Mouse (Mus musculus): Measurements from ENCODE around the gene Olfr1349. TPM values are rescaled to one million over a fixed set of nuclear protein-coding genes. Genes with fewer than 3 reads are reported as not detected.
"Not testable (repeated sequence)": the region's sequence is repeated elsewhere in the genome, so short reads cannot be mapped to it uniquely, and the experiment has no call there.

The Olfr1349 gene
- polyA plus RNA-seq (2015; fragmentation: Nextera tagmentation; extraction: Ambion mirVana): not detected in 2 replicates

DNA sequence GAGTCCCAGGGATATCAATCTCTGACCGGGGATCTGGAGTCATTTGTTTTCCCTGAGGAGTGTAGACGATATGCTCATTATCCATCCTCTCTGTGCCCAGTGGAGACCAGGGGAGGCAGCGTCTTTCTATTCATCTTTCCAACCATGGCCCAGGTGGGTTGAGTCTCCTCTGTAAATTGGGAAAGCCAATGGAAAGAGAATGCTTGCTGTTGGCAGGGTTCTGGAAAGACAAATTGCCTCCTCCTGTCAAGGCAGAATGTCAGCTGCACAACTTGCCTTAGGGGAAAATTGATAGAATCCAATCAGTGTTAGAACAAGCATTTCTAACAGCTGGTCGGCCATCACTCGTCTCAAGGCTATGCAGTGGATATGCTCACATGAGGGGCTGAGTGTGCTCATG is at the start of gene Olfr1349:
Gene Olfr1349, minus strand, starts transcription at position 101 of the 400 bp plus-strand sequence.
- Histone ChIP-seq H3K27me3 (no peaks in the 10 kb centered on the region), H3K4me2 (no peak within 1 kb of the TSS), H3K4me3 (no peak within 1 kb of the TSS), H3K36me3 (no peaks in the 10 kb centered on the region), H3K9ac (no peak within 1 kb of the TSS), H3K27ac (no peak within 1 kb of the TSS), H3K9me3 (replicated peaks) (no peaks in the 10 kb centered on the region; the same call in 1 of the 2 replicates), H3K4me1 (replicated peaks) (no peaks in the 10 kb centered on the region)
- ATAC-seq (replicated peaks; ENCODE audit: insufficient number of reproducible peaks, insufficient read depth, low FRiP score, low read depth): no peak
- 68% methylated on average over 5 of the region's 5 CpGs for WGBS

DNA sequence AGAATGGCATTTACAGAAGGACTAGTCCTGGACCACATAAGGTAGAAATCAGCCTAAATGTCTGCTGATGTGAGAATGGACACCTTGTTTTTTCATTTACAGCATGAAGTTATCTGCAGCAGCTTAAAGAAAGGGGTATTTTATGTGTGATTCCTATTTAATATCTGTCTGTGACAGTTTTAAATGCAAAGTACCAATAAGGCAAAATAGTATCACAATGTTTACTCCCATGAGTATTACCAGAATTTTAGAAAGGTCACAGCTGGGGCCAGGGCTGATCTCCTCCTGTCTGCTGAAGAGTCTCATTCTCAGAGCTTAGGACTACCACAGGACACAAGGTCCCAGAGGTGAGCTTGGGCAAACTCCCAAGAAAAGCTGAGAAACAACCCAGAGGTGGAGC is 41.8 kb upstream of the Olfr1349 start, which contains the start of gene Olfr1350:
Gene Olfr1350, plus strand, starts transcription at position 301 of the 400 bp plus-strand sequence.
- Histone ChIP-seq H3K4me1 (replicated peaks) (no peaks in the 10 kb centered on the region), H3K36me3 (no peaks in the 10 kb centered on the region), H3K9ac (no peak within 1 kb of the TSS), H3K9me3 (replicated peaks) (no peaks in the 10 kb centered on the region), H3K4me2 (no peak within 1 kb of the TSS), H3K27ac (no peak within 1 kb of the TSS), H3K4me3 (no peak within 1 kb of the TSS), H3K27me3 (no peaks in the 10 kb centered on the region)
- ATAC-seq (replicated peaks; ENCODE audit: insufficient number of reproducible peaks, insufficient read depth, low FRiP score, low read depth): no peak

DNA sequence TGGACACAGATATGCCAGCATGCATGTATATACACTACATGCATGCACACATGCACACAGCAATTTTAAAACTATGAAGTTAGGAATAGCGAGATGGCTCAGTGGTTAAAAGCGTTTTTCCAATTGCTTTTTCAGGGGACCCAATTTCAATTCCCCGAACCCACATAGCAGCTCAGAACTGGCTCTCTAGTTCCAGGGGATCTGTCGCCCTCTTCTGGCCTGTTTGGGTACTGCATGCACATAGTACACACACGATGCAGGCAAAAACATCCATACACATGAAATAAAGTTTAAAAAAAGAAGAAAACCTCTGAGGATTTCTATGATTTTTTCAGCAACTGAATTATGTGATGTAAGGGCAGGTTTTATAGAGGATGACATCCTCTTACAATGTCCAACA is 3.4 kb upstream of the Olfr1349 start:
- 60% methylated on average over 5 of the region's 5 CpGs for WGBS

DNA sequence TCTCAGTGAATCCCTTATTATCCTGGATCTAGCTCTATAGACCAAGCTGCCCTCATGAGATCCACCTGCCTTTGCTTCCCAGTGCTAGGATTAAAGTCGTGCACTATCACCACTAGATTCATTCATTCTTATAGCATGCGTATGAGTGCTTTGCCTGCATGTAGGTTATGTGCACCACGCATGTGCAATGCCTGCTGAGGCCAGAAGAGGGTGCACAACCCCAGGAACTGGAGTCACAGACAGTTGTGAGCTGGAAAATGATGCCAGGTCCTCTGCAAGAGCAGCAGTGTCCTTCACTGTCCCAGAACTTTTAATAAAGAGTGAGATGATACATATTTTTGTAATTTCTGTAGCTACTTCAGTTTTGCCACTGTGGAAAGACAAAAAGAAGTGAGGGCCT is 2.3 kb upstream of the Olfr1349 start:
- 49% methylated on average over 3 of the region's 3 CpGs for WGBS
- Histone ChIP-seq H3K27me3 (no peaks in the 10 kb centered on the region), H3K27ac (no peak overlapping the region), H3K4me1 (replicated peaks) (no peaks in the 10 kb centered on the region), H3K9ac (no peak overlapping the region), H3K4me2 (no peak overlapping the region), H3K4me3 (no peak overlapping the region), H3K9me3 (replicated peaks) (no peaks in the 10 kb centered on the region; the same call in 1 of the 2 replicates), H3K36me3 (no peaks in the 10 kb centered on the region)
- ATAC-seq (replicated peaks; ENCODE audit: insufficient number of reproducible peaks, insufficient read depth, low FRiP score, low read depth): no peak

More for the DNA sequence above, 3.4 kb upstream of the Olfr1349 start:
- Histone ChIP-seq H3K9ac (no peak overlapping the region), H3K27me3 (no peaks in the 10 kb centered on the region), H3K4me1 (replicated peaks) (no peaks in the 10 kb centered on the region), H3K36me3 (no peaks in the 10 kb centered on the region), H3K4me2 (no peak overlapping the region), H3K4me3 (no peak overlapping the region), H3K9me3 (replicated peaks) (no peaks in the 10 kb centered on the region; the same call in 1 of the 2 replicates), H3K27ac (no peak overlapping the region)
- ATAC-seq (replicated peaks; ENCODE audit: insufficient number of reproducible peaks, insufficient read depth, low FRiP score, low read depth): no peak

DNA sequence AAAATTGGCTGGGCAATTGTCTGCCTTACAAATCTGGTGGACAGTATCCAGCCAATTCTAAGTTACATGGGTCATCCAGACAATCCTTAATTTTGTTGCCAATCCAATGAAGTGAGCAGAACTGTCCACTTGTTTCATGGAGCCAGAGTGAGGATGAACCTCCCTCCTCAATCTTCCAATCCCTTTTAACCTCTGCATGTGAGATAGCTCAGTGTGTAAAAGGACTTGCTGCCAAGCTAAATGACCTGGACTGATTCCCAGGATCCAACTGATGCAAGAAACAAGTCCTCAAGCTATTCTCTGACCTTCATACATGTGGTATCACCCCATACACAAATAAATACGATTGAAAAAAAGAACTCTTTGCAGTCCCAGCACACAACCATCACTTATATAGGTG is 1.1 kb downstream of the Olfr1349 start:
- Histone ChIP-seq H3K4me2 (no peak overlapping the region), H3K9ac (no peak overlapping the region), H3K4me1 (replicated peaks) (no peaks in the 10 kb centered on the region), H3K4me3 (no peak overlapping the region), H3K9me3 (replicated peaks) (no peaks in the 10 kb centered on the region; the same call in 1 of the 2 replicates), H3K27ac (no peak overlapping the region), H3K36me3 (no peaks in the 10 kb centered on the region), H3K27me3 (no peaks in the 10 kb centered on the region)
- 17% methylated on average over 1 of the region's 1 CpGs for WGBS
- no peak for ATAC-seq (replicated peaks; ENCODE audit: insufficient number of reproducible peaks, insufficient read depth, low FRiP score, low read depth)

DNA sequence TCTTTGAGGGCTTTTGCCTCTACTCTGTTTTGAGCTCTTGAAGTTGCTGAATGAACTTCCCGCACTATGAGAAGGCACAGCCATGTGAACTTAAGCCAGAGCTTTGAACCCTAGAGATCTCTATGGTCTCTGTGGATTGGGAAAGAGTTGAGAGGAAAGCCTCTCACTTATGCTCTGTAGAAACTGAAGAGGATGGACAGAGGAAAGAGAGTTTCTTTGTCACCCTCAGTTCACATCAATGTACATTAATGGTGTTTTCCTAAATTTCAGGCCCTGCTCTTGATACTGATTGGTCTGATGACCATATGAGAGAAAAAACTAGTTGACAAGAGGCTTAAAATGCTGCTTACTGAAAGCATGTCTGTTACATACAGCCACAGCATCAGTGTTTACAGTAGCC is 14.1 kb downstream of the Olfr1349 start, which contains the start of gene Olfr1348:
Gene Olfr1348, minus strand, starts transcription at position 101 of the 400 bp plus-strand sequence.
- Histone ChIP-seq H3K4me2 (no peak within 1 kb of the TSS), H3K4me3 (no peak within 1 kb of the TSS), H3K4me1 (replicated peaks) (no peaks in the 10 kb centered on the region), H3K27me3 (no peaks in the 10 kb centered on the region), H3K9me3 (replicated peaks) (peaks cover 2% of the 10 kb centered on the region; the same call in 1 of the 2 replicates), H3K9ac (no peak within 1 kb of the TSS), H3K36me3 (no peaks in the 10 kb centered on the region), H3K27ac (no peak within 1 kb of the TSS)
- WGBS: 89% methylated on average over 1 of the region's 1 CpGs
- no peak for ATAC-seq (replicated peaks; ENCODE audit: insufficient number of reproducible peaks, insufficient read depth, low FRiP score, low read depth)

DNA sequence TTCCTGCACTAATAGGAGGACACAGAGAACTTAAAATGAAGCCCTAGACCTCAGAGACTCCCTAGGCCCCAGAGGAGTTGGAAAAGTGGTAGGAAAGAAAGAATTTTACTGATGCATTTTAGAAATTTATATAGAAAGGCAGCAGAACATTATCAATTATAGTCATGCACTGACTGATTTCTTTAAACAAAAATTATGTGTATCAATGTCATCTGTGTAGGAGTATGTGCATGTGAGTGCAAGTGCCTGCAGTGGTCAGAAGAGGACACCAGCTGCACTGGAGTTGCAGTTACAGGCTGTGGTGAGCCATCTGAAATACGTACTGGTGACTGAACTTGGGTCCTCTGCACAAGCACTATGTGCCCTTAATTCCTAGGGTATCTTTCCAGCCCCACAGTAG is 23.1 kb downstream of the Olfr1349 start, which contains the start of gene Olfr1347:
Gene Olfr1347, minus strand, starts transcription at position 101 of the 400 bp plus-strand sequence.
- no peaks in the 10 kb centered on the region for H3K4me1 ChIP-seq (replicated peaks)
- no peak within 1 kb of the TSS for H3K4me2 ChIP-seq
- no peak within 1 kb of the TSS for H3K27ac ChIP-seq
- 41% methylated on average over 1 of the region's 1 CpGs for whole genome bisulfite sequencing
- no peak for ATAC-seq (replicated peaks; ENCODE audit: insufficient number of reproducible peaks, insufficient read depth, low FRiP score, low read depth)
- no peak within 1 kb of the TSS for H3K4me3 ChIP-seq
- H3K36me3 ChIP-seq: no peaks in the 10 kb centered on the region
- H3K27me3 ChIP-seq: no peaks in the 10 kb centered on the region
- peaks cover 3% of the 10 kb centered on the region; the same call in 1 of the 2 replicates for H3K9me3 ChIP-seq (replicated peaks)
- H3K9ac ChIP-seq: no peak within 1 kb of the TSS

DNA sequence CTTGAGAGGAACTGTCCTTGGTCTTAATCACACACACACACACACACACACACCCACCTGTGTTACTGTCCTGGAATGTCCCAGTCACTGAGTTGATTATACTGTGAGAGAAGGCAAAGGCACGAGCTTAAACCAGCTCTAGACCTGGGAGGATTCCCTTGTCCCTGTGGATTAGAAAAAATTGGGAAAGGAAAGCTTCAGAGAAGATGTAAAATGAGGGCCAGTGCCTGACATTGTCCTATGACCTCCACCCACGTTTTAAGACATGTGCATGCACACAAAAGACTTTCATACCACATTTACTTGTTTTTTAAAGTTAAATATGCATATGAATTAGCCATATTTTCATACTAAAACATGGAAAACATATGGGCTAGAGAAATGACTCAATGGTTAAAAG is 35.9 kb downstream of the Olfr1349 start, which contains the start of gene Olfr5:
Gene Olfr5, minus strand, starts transcription at position 101 of the 400 bp plus-strand sequence.
- H3K9me3 ChIP-seq (replicated peaks): no peaks in the 10 kb centered on the region
- H3K27me3 ChIP-seq: no peaks in the 10 kb centered on the region
- no peak within 1 kb of the TSS for H3K9ac ChIP-seq
- no peaks in the 10 kb centered on the region for H3K36me3 ChIP-seq
- H3K4me1 ChIP-seq (replicated peaks): no peaks in the 10 kb centered on the region
- no peak within 1 kb of the TSS for H3K4me2 ChIP-seq
- H3K4me3 ChIP-seq: no peak within 1 kb of the TSS
- ATAC-seq (replicated peaks; ENCODE audit: insufficient number of reproducible peaks, insufficient read depth, low FRiP score, low read depth): no peak
- WGBS: 21% methylated on average over 2 of the region's 2 CpGs
- H3K27ac ChIP-seq: no peak within 1 kb of the TSS

DNA sequence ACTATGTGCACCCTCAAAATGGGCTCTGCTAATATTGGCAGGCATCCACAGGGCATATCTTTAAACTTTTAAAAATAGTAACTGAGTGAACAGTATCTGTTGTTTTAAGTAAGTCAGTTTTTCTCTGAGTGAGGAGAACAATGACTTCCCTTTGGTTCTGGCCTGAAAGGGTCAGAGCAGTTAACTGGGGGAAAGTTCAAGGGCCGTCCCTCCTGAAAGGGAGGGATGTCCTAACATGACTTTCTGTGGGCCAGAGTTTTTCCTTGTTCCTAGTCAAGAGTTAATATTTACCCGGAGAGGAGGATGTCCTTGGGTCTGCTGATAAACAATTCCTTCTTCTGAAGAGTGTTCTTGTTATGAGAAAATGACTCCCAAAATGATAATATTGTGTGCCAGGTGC is 45.1 kb downstream of the Olfr1349 start:
- H3K27ac ChIP-seq; H3K27me3 ChIP-seq; H3K4me3 ChIP-seq; H3K9me3 ChIP-seq (replicated peaks); H3K4me2 ChIP-seq; H3K4me1 ChIP-seq (replicated peaks); ATAC-seq (replicated peaks; ENCODE audit: insufficient number of reproducible peaks, insufficient read depth, low FRiP score, low read depth); H3K9ac ChIP-seq; H3K36me3 ChIP-seq: not testable (repeated sequence)
- 59% methylated on average over 2 of the region's 2 CpGs for WGBS

DNA sequence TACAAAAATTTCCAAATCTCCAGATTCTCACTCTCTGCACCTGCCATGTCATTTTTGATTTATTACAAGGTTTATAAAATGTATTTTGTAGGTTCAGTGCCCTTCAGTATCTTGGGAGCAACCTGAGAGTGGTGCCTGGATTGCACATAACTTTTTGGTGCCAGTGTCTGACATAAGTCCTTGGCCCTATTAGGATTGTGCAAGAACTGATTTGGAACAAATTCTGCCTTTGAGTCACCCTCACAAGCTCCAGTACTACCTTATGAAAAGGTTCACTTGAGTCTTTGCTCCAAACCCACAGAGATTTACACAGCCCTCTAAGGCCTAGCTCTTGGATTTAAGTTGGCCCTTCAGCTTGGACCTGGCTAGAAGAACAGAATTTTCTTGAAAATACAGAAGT is 55.8 kb downstream of the Olfr1349 start, which contains the start of gene Olfr1346:
Gene Olfr1346, plus strand, starts transcription at position 151 of the 400 bp plus-strand sequence.
- Histone ChIP-seq H3K27me3 (no peaks in the 10 kb centered on the region), H3K4me1 (replicated peaks) (no peaks in the 10 kb centered on the region), H3K27ac (no peak within 1 kb of the TSS), H3K4me2 (no peak within 1 kb of the TSS), H3K4me3 (no peak within 1 kb of the TSS), H3K36me3 (no peaks in the 10 kb centered on the region), H3K9me3 (replicated peaks) (no peaks in the 10 kb centered on the region), H3K9ac (no peak within 1 kb of the TSS)
- no peak for ATAC-seq (replicated peaks; ENCODE audit: insufficient number of reproducible peaks, insufficient read depth, low FRiP score, low read depth)
